ENCODE assay signal across 29 mouse cellular contexts in genomic region chr9:84359879-84360278, GRCm38 (mm10).
DNase-seq lines count a peak whose midpoint lies in the region; ATAC-seq and TF ChIP-seq lines count a peak whose summit lies in the region.
"Had no signal": no experiment of that assay in that cellular context is flagged by ENCODE, and none has a peak within 500 bp of the region (broad histone marks: within the 10 kb centered on the region; RNA-seq: fewer than 3 reads in every experiment).

No protein-coding gene starts in this region.

- peak; percentile 9 for DNase-seq in embryo, embryonic 10 days (ENCODE audit: low spot score)
- no peak for DNase-seq in embryo, embryonic 11 days
- no peak for DNase-seq in liver, embryonic 11.5 days (ENCODE audit: low spot score)
- DNase-seq in liver, result no peak
- no peak for DNase-seq in natural killer cell, adult 2 months (ENCODE audit: low spot score in 2 of 2)
- DNase-seq in adrenal gland, adult 18-20 months (ENCODE audit: low spot score in 2 of 2), result no peak
- DNase-seq: adrenal gland, postnatal 10 days; cerebellum, adult 11 months; cerebellum, postnatal 36 days; forebrain, postnatal 0 days; gastrocnemius, postnatal 14 days; heart, adult 11 months; heart, postnatal 10 days; kidney, adult 2 months; kidney, postnatal 25 days; layer of hippocampus, postnatal 36 days; liver, embryonic 13.5 days; lung, postnatal 36 days; midbrain, embryonic 14.5 days; right cerebral cortex, postnatal 14 days; spleen, adult 18-20 months had no signal

- no peak overlapping the region for H3K4me3 ChIP-seq in liver, embryonic 11.5 days (ENCODE audit: low read depth, low read length)
- H3K4me3 ChIP-seq in C2C12 (ENCODE audit: insufficient read depth, poor library complexity, severe bottlenecking), result no peak overlapping the region
- H3K4me3 ChIP-seq in myocyte, result no peak overlapping the region
- H3K4me3 ChIP-seq: embryonic facial prominence, embryonic 10.5 days; hindbrain, embryonic 12.5 days; limb, embryonic 12.5 days; liver, embryonic 13.5 days; lung, embryonic 15.5 days had no signal

- no peak for TF ChIP-seq POLR2A in myocyte (IDR thresholded peaks at IDR 0.05; ENCODE audit: insufficient read length, low read depth)

- no peaks in the 10 kb centered on the region for H3K36me3 ChIP-seq in liver, embryonic 11.5 days (ENCODE audit: control insufficient read depth, insufficient read depth, low read length)
- H3K36me3 ChIP-seq in C2C12 (ENCODE audit: control insufficient read depth, insufficient read depth) (no peaks in the 10 kb centered on the region), myocyte (ENCODE audit: control insufficient read depth, insufficient read depth) (no peaks in the 10 kb centered on the region)
- H3K36me3 ChIP-seq: embryonic facial prominence, embryonic 10.5 days; hindbrain, embryonic 12.5 days; limb, embryonic 12.5 days; liver, embryonic 13.5 days; lung, embryonic 15.5 days had no signal

- peak; percentile 39; the same call in 1 of the 2 replicates for ATAC-seq in liver, embryonic 11.5 days (replicated peaks; ENCODE audit: low FRiP score)
- ATAC-seq: forebrain, postnatal 0 days; Patski had no signal

- WGBS in liver, embryonic 11.5 days, result 28% methylated on average over 3 of the region's 3 CpGs

- no peaks in the 10 kb centered on the region for H3K4me1 ChIP-seq in liver, embryonic 11.5 days (replicated peaks; ENCODE audit: control insufficient read depth, insufficient read depth, low read length)
- H3K4me1 ChIP-seq: embryonic facial prominence, embryonic 10.5 days; limb, embryonic 12.5 days; liver, embryonic 13.5 days; lung, embryonic 15.5 days had no signal

- H3K27ac ChIP-seq in liver, embryonic 11.5 days (ENCODE audit: low read depth, low read length), result no peak overlapping the region
- H3K27ac ChIP-seq: embryonic facial prominence, embryonic 10.5 days; hindbrain, embryonic 12.5 days; limb, embryonic 12.5 days; liver, embryonic 13.5 days; lung, embryonic 15.5 days had no signal

- no peak for TF ChIP-seq CTCF in C2C12 (IDR thresholded peaks at IDR 0.05; ENCODE audit: control insufficient read depth, insufficient read depth, insufficient read length)

- H3K79me2 ChIP-seq in C2C12 (ENCODE audit: control insufficient read depth, insufficient read depth) (no peaks in the 10 kb centered on the region), myocyte (ENCODE audit: control insufficient read depth, insufficient read depth) (no peaks in the 10 kb centered on the region)

- no peaks in the 10 kb centered on the region for H3K79me3 ChIP-seq in C2C12 (ENCODE audit: low read depth)

- H3K9me3 ChIP-seq in liver, embryonic 11.5 days (ENCODE audit: control insufficient read depth, low read length), result no peaks in the 10 kb centered on the region
- H3K9me3 ChIP-seq: embryonic facial prominence, embryonic 10.5 days; hindbrain, embryonic 12.5 days; limb, embryonic 12.5 days; liver, embryonic 13.5 days; lung, embryonic 15.5 days had no signal

- H3ac ChIP-seq in C2C12 (ENCODE audit: control insufficient read depth, insufficient read length, low read depth) (no peak overlapping the region), myocyte (ENCODE audit: control insufficient read depth, insufficient read length) (no peak overlapping the region)

- H3K9ac ChIP-seq in liver, embryonic 11.5 days (ENCODE audit: low read depth, low read length), result no peak overlapping the region
- H3K9ac ChIP-seq: forebrain, postnatal 0 days; hindbrain, embryonic 12.5 days; limb, embryonic 12.5 days; liver, embryonic 13.5 days; lung, embryonic 15.5 days had no signal

- no peak overlapping the region for H3K4me2 ChIP-seq in liver, embryonic 11.5 days
- H3K4me2 ChIP-seq in myocyte (ENCODE audit: low read depth), result peak overlapping the region; percentile 3
- H3K4me2 ChIP-seq: heart, embryonic 11.5 days; hindbrain, embryonic 12.5 days; limb, embryonic 12.5 days; liver, embryonic 13.5 days; lung, embryonic 15.5 days had no signal

- H3K27me3 ChIP-seq in liver, embryonic 11.5 days (replicated peaks; ENCODE audit: control insufficient read depth, insufficient read depth, low read length), result no peaks in the 10 kb centered on the region
- no peaks in the 10 kb centered on the region for H3K27me3 ChIP-seq in C2C12 (ENCODE audit: control insufficient read depth, insufficient read depth, insufficient read length)
- no peaks in the 10 kb centered on the region for H3K27me3 ChIP-seq in myocyte (ENCODE audit: control insufficient read depth, insufficient read depth, insufficient read length)
- H3K27me3 ChIP-seq: hindbrain, embryonic 12.5 days; limb, embryonic 12.5 days; liver, embryonic 13.5 days; lung, embryonic 15.5 days; Patski had no signal

TF ChIP-seq in C2C12, 6 proteins besides CTCF, POLR2A, EP300 and RAD21:
- TF ChIP-seq FOSL1 (IDR thresholded peaks at IDR 0.05; ENCODE audit: insufficient read depth, low read length, poor library complexity, severe bottlenecking), result peak; percentile 32
- no peak for TF ChIP-seq USF1 (IDR thresholded peaks at IDR 0.05; ENCODE audit: low read depth)
- TF ChIP-seq MYOD1 (IDR thresholded peaks at IDR 0.05; ENCODE audit: control insufficient read depth, insufficient read length, low read depth), result peak; percentile 20

TF ChIP-seq in myocyte, 11 proteins besides CTCF, POLR2A, EP300 and RAD21:
- TF ChIP-seq POLR2AphosphoS2 (IDR thresholded peaks at IDR 0.05; ENCODE audit: insufficient read length, low read depth), result no peak
TF ChIP-seq in myocyte: peak in this region for 0.
